8 mouse cellular contexts compared by ENCODE assay signal in genomic region chr10:41810564-41811455, GRCm38 (mm10). TPM values are rescaled to one million over a fixed set of nuclear protein-coding genes. Genes with fewer than 3 reads are reported as not detected.
DNase-seq lines count a peak whose midpoint lies in the region; ATAC-seq and TF ChIP-seq lines count a peak whose summit lies in the region.

No protein-coding gene starts in this region.

- under 1% methylated on average over 36 of the region's 36 CpGs for WGBS in forebrain, embryonic 15.5 days
- under 1% methylated on average over 36 of the region's 36 CpGs for whole genome bisulfite sequencing in liver, postnatal 0 days (ENCODE audit: insufficient replicate concordance)

- no peak; the same call in 1 of the 2 replicates for ATAC-seq in forebrain, embryonic 15.5 days (replicated peaks)
- no peak for ATAC-seq in liver, postnatal 0 days

- H3K27me3 ChIP-seq in forebrain, embryonic 15.5 days, result no peaks in the 10 kb centered on the region
- no peaks in the 10 kb centered on the region for H3K27me3 ChIP-seq in liver, postnatal 0 days (ENCODE audit: insufficient read depth, low read length)

- peaks cover 39% of the 10 kb centered on the region for H3K4me1 ChIP-seq in forebrain, embryonic 15.5 days
- H3K4me1 ChIP-seq in liver, postnatal 0 days (ENCODE audit: insufficient read depth), result peaks cover 31% of the 10 kb centered on the region

- no peaks in the 10 kb centered on the region for H3K36me3 ChIP-seq in forebrain, embryonic 15.5 days
- no peaks in the 10 kb centered on the region for H3K36me3 ChIP-seq in liver, postnatal 0 days (replicated peaks; ENCODE audit: insufficient read depth, low read length)

- TF ChIP-seq EP300 in liver, postnatal 0 days (IDR thresholded peaks at IDR 0.05; ENCODE audit: low read depth), result no peak

- peak overlapping the region; percentile 79 for H3K4me2 ChIP-seq in forebrain, embryonic 15.5 days (replicated peaks)
- H3K4me2 ChIP-seq in liver, postnatal 0 days (ENCODE audit: low read depth, low read length), result peak overlapping the region; percentile 88

- H3K4me3 ChIP-seq in forebrain, embryonic 15.5 days, result peak overlapping the region; percentile 94
- peak overlapping the region; percentile 72 for H3K4me3 ChIP-seq in liver, postnatal 0 days (ENCODE audit: low read depth, low read length)

- H3K9ac ChIP-seq in forebrain, embryonic 15.5 days (replicated peaks), result peak overlapping the region; percentile 90
- peak overlapping the region; percentile 74 for H3K9ac ChIP-seq in liver, postnatal 0 days (replicated peaks)

- peak overlapping the region; percentile 97 for H3K27ac ChIP-seq in forebrain, embryonic 15.5 days (replicated peaks)
- peak overlapping the region; percentile 96 for H3K27ac ChIP-seq in liver, postnatal 0 days (ENCODE audit: low read depth)

- no peaks in the 10 kb centered on the region for H3K9me3 ChIP-seq in forebrain, embryonic 15.5 days
- no peaks in the 10 kb centered on the region for H3K9me3 ChIP-seq in liver, postnatal 0 days (ENCODE audit: low read length)

- no peak for TF ChIP-seq CTCF in liver, postnatal 0 days (IDR thresholded peaks at IDR 0.05; ENCODE audit: low read depth)

- DNase-seq in kidney, adult 8-10 months, result peak; percentile 12 to 15
- DNase-seq in kidney, postnatal 10 days, result no peak
- DNase-seq in MN1 (ENCODE audit: low spot score), result peak; percentile 38
- DNase-seq in liver, postnatal 0 days, result no peak
- DNase-seq in B cell, adult 2 months, result no peak
- DNase-seq in frontal cortex, postnatal 25 days (ENCODE audit: low spot score in 2 of 2), result no peak
- DNase-seq in right cerebral cortex, adult 18-20 months, result no peak

RNA-seq across cellular contexts. Expression of gene Sesn1, which starts 1.1 kb away (rescaled TPM):
- polyA plus RNA-seq in forebrain, embryonic 15.5 days (2015; fragmentation: Nextera tagmentation; extraction: Ambion mirVana), result 55.7 and 56.4 TPM in 2 replicates
- polyA plus RNA-seq in liver, postnatal 0 days (2015; fragmentation: Nextera tagmentation; extraction: Ambion mirVana), result 15.8 and 16.4 TPM in 2 replicates

RNA-seq across cellular contexts. Expression of gene Cep57l1, which starts 1.1 kb away (rescaled TPM):
- polyA plus RNA-seq in forebrain, embryonic 15.5 days (2015; fragmentation: Nextera tagmentation; extraction: Ambion mirVana), result 19.9 and 21.5 TPM in 2 replicates
- 6.3 and 7.0 TPM in 2 replicates for polyA plus RNA-seq in liver, postnatal 0 days (2015; fragmentation: Nextera tagmentation; extraction: Ambion mirVana)

Comparison
In these comparisons a context has a peak if more than half of its experiments do, and no peak if none do; other contexts are left out.
1. DNase-seq: peak in kidney, adult 8-10 months (2 of 2) and MN1 (single experiment); none in kidney, postnatal 10 days (single experiment), liver, postnatal 0 days (single experiment), B cell, adult 2 months (0 of 2), frontal cortex, postnatal 25 days (0 of 2) and right cerebral cortex, adult 18-20 months (single experiment).